Comparison of ENCODE assay signal across 11 mouse cellular contexts in the genomic region with DNA sequence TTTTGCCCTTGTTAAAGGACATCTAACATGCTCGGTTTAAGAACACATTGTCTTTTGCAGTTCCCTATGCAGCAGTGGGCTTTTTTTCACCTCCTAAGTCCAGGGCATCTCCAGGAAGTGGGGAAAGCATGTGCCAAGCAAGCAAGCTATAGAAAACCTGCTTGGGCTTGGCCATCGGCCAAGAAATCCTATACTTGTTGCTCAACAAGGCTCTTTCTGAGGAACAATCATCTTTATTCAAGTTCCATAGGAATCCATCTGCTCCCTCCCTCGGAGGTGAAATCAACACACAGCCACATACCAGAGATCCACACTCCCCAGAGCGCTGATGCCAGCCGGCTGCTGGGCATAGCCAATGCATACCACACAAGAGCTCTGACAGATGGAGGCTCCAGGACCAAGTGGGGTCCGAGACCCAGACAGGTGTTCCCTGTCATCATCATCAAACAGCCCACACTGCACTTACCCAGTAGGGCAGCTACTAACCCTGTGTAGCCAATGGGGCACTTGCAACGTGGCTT. TPM values are rescaled to one million over a fixed set of nuclear protein-coding genes. Genes with fewer than 3 reads are reported as not detected.
DNase-seq lines count a peak whose midpoint lies in the region; ATAC-seq and TF ChIP-seq lines count a peak whose summit lies in the region.
"Had no signal": no experiment of that assay in that cellular context is flagged by ENCODE, and none has a peak within 500 bp of the region (broad histone marks: within the 10 kb centered on the region; RNA-seq: fewer than 3 reads in every experiment).

No protein-coding gene starts in this region.

- no peak for ATAC-seq in midbrain, embryonic 14.5 days (ENCODE audit: low FRiP score, low TSS enrichment)
- no peak for ATAC-seq in midbrain, embryonic 11.5 days (ENCODE audit: low FRiP score)
- peak; percentile 70 for ATAC-seq in limb, embryonic 14.5 days (ENCODE audit: low FRiP score, low read depth)

- DNase-seq in kidney, adult 18-20 months: peak; percentile 23
- DNase-seq in kidney, adult 11 months: no peak
- DNase-seq in midbrain, embryonic 14.5 days: peak; percentile 43
- no peak for DNase-seq in midbrain, embryonic 11.5 days (ENCODE audit: low spot score, missing footprints)
- peak; percentile 86 for DNase-seq in brain, embryonic 14.5 days (ENCODE audit: low read depth)
- DNase-seq in limb, embryonic 14.5 days (ENCODE audit: low spot score): peak; percentile 68
- no peak for DNase-seq in gastrocnemius, postnatal 14 days
- DNase-seq: gastrocnemius, postnatal 10 days; heart, postnatal 14 days; lung, postnatal 10 days; thymus, postnatal 36 days had no signal

- H3K36me3 ChIP-seq in midbrain, embryonic 14.5 days (ENCODE audit: control insufficient read depth, insufficient read depth, low read length): no peaks in the 10 kb centered on the region
- no peaks in the 10 kb centered on the region for H3K36me3 ChIP-seq in midbrain, embryonic 11.5 days (ENCODE audit: control insufficient read depth, insufficient read depth, low read length)
- H3K36me3 ChIP-seq in limb, embryonic 14.5 days (ENCODE audit: control insufficient read depth, insufficient read depth, low read length): no peaks in the 10 kb centered on the region

- no peak overlapping the region for H3K9ac ChIP-seq in midbrain, embryonic 14.5 days (replicated peaks; ENCODE audit: low read length)
- no peak overlapping the region for H3K9ac ChIP-seq in midbrain, embryonic 11.5 days (ENCODE audit: low read length)
- no peak overlapping the region for H3K9ac ChIP-seq in limb, embryonic 14.5 days (ENCODE audit: low read depth, low read length, severe bottlenecking)

- H3K27me3 ChIP-seq in midbrain, embryonic 14.5 days (ENCODE audit: control insufficient read depth, insufficient read depth, low read length): no peaks in the 10 kb centered on the region
- H3K27me3 ChIP-seq in midbrain, embryonic 11.5 days (ENCODE audit: control insufficient read depth, insufficient read depth, low read length): no peaks in the 10 kb centered on the region
- H3K27me3 ChIP-seq in limb, embryonic 14.5 days (ENCODE audit: control insufficient read depth, insufficient read depth, low read length): no peaks in the 10 kb centered on the region

- no peak overlapping the region for H3K4me3 ChIP-seq in midbrain, embryonic 14.5 days (replicated peaks; ENCODE audit: low read depth, low read length)
- H3K4me3 ChIP-seq in midbrain, embryonic 11.5 days (ENCODE audit: low read depth, low read length): no peak overlapping the region
- H3K4me3 ChIP-seq in limb, embryonic 14.5 days (replicated peaks; ENCODE audit: low read length): no peak overlapping the region

- H3K4me1 ChIP-seq in midbrain, embryonic 14.5 days (ENCODE audit: control insufficient read depth, insufficient read depth, low read length): 0 out of 2 replicates have a peak, but pooled peaks cover 3% of the 10 kb centered on the region
- peaks cover 3% of the 10 kb centered on the region; the same call in 1 of the 2 replicates for H3K4me1 ChIP-seq in midbrain, embryonic 11.5 days (ENCODE audit: control insufficient read depth, insufficient read depth, low read length)
- H3K4me1 ChIP-seq in limb, embryonic 14.5 days (ENCODE audit: control insufficient read depth, insufficient read depth, low read length): peaks cover 4% of the 10 kb centered on the region

- H3K4me2 ChIP-seq in midbrain, embryonic 14.5 days (ENCODE audit: low read length): no peak overlapping the region
- H3K4me2 ChIP-seq in midbrain, embryonic 11.5 days: no peak overlapping the region
- H3K4me2 ChIP-seq in limb, embryonic 14.5 days (replicated peaks; ENCODE audit: low read depth, low read length, severe bottlenecking): no peak overlapping the region

- no peak overlapping the region for H3K27ac ChIP-seq in midbrain, embryonic 14.5 days (replicated peaks; ENCODE audit: low read depth, low read length)
- no peak overlapping the region for H3K27ac ChIP-seq in midbrain, embryonic 11.5 days (ENCODE audit: low read depth, low read length)
- H3K27ac ChIP-seq in limb, embryonic 14.5 days (replicated peaks; ENCODE audit: low read depth, low read length): no peak overlapping the region

- WGBS in midbrain, embryonic 14.5 days: 61% methylated on average over 7 of the region's 7 CpGs
- WGBS in midbrain, embryonic 11.5 days: 83% methylated on average over 7 of the region's 7 CpGs
- WGBS in limb, embryonic 14.5 days: 57% methylated on average over 7 of the region's 7 CpGs

- no peak for TF ChIP-seq POLR2A in brain, embryonic 14.5 days (IDR thresholded peaks at IDR 0.05; ENCODE audit: borderline replicate concordance, extremely low read depth, insufficient read depth, insufficient read length, poor library complexity, severe bottlenecking)
- TF ChIP-seq POLR2A in limb, embryonic 14.5 days (IDR thresholded peaks at IDR 0.05; ENCODE audit: borderline replicate concordance, extremely low read depth, insufficient read depth, insufficient read length): no peak

- no peak for TF ChIP-seq CTCF in brain, embryonic 14.5 days (IDR thresholded peaks at IDR 0.05; ENCODE audit: borderline replicate concordance, extremely low read depth, insufficient read depth, insufficient read length)

- no peaks in the 10 kb centered on the region for H3K9me3 ChIP-seq in midbrain, embryonic 14.5 days (ENCODE audit: control insufficient read depth, low read length)
- no peaks in the 10 kb centered on the region for H3K9me3 ChIP-seq in midbrain, embryonic 11.5 days (ENCODE audit: control insufficient read depth, low read length)
- H3K9me3 ChIP-seq in limb, embryonic 14.5 days (ENCODE audit: control insufficient read depth, low read length): no peaks in the 10 kb centered on the region

- intact Hi-C loops in gastrocnemius, postnatal 14 days (cut with DNase I; ENCODE audit: low total_unique reads): no loop called here

RNA-seq across cellular contexts. Expression of a gene that starts 39.0 kb away (rescaled TPM):
- 4.1 and 4.4 TPM in 2 replicates for polyA plus RNA-seq in midbrain, embryonic 14.5 days (2014; fragmentation: Nextera tagmentation; extraction: Ambion mirVana)
- 1.7 and 1.9 TPM in 2 replicates for polyA plus RNA-seq in midbrain, embryonic 11.5 days (2014; fragmentation: Nextera tagmentation; extraction: Ambion mirVana)
- 1.2 and 3.1 TPM in 2 replicates for polyA plus RNA-seq in brain, embryonic 14.5 days (2012; rRNA removed)
- 3.1 and 4.5 TPM in 2 replicates for polyA plus RNA-seq in limb, embryonic 14.5 days (2012; rRNA removed)
- 2.9 and 5.1 TPM in 2 replicates for polyA plus RNA-seq in limb, embryonic 14.5 days (2014; fragmentation: Nextera tagmentation; extraction: Ambion mirVana)
- 1 to 10 TPM; 1.4 to 1.8 TPM for total RNA-seq in gastrocnemius, postnatal 14 days (2021)

Comparison
In these comparisons a context has a peak if more than half of its experiments do, and no peak if none do; other contexts are left out.
1. DNase-seq: peak in kidney, adult 18-20 months (single experiment), midbrain, embryonic 14.5 days (single experiment), brain, embryonic 14.5 days (single experiment) and limb, embryonic 14.5 days (single experiment); none in kidney, adult 11 months (single experiment), midbrain, embryonic 11.5 days (single experiment) and gastrocnemius, postnatal 14 days (single experiment).